Mouse (Mus musculus): ENCODE results near the gene Evl. TPM values are rescaled to one million over a fixed set of nuclear protein-coding genes. Genes with fewer than 3 reads are reported as not detected.

Evl gene
- polyA plus RNA-seq, 1 experiment from 2014 or later = 29.7 TPM

DNA sequence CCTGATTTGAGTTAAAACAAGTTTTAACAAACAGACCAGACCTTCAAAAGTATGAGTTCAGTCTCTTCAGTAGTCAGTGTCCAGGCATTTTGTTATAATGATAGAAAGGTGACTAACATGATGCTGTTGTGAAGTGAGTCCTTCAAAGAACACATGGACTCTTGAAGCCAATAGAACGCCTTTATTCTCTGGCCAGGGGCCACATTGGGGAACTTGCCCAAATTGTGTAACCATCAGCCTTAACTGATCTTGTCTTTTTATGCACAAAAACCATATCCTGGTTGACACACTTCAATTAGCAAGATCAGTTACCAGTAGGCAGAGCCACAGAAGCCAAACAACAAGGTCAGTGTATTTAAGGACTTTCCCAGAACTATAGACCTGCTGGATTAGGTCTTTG is 75.0 kb downstream of the Evl start:
- WGBS = 65% methylated on average over 1 of the region's 1 CpGs
- H3K4me1 ChIP-seq (replicated peaks; ENCODE audit: control insufficient read depth, insufficient read depth, low read length) = peaks cover 44% of the 10 kb centered on the region

DNA sequence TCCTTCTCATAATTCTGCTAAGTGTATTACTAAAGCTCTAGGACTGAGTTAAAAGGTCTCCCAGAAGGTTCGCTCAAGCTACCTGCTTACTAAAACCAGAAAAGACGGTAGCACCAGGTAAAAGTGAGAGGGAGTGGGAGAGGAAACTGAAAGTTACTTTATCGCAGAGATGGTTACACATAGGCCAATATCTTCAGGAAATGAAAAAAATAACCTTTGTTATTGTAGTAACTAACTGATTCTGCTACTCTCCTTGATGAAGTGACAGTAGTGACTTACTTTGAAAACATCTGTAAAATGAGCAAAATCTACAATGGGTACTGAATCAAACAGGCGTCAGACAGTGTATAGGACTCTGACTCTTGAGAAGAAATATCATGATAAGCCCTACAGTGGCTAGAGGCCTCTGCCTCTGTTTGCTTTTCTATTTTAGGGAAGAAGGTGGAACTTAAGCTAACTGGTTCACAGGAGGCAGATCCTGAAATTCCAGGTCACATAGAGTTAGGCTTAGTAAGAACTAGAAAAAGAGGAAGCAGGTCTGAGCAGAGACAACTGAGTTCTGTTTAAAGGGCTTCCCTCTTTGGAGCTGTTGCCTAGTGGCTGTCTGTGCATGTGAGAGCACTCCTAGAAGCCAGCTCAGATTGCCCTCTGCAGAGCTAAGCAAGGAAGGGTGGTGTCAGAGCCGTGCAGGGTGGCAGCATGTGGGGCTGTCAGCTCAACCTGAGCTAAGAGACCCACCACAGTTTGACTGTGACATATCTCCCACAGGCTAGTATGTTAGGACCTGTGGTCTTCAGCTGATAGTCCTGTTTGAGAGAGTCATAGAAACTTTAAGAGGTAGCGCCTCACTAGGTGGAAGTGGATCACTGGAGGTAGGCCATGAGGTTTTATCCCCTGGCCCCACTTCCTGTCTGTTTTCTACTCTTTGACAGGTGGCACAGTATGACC is 76.5 kb downstream of the Evl start:
- H3K4me2 ChIP-seq = no peak overlapping the region
- H3K4me1 ChIP-seq (replicated peaks; ENCODE audit: control insufficient read depth, insufficient read depth, low read length) = peaks cover 49% of the 10 kb centered on the region
- peak; percentile 55; the same call in 1 of the 2 replicates for ATAC-seq (replicated peaks; ENCODE audit: low FRiP score)
- 67% methylated on average over 6 of the region's 6 CpGs for WGBS
- no peak overlapping the region for H3K4me3 ChIP-seq (ENCODE audit: low read depth, low read length)
- H3K27ac ChIP-seq (ENCODE audit: low read depth, low read length) = 0 out of 2 replicates have a peak overlapping the region, but pooled peaks have one; percentile 22
- no peaks in the 10 kb centered on the region for H3K9me3 ChIP-seq (ENCODE audit: control insufficient read depth, low read length)
- no peak for DNase-seq (ENCODE audit: low spot score)
- no peaks in the 10 kb centered on the region for H3K36me3 ChIP-seq (ENCODE audit: control insufficient read depth, insufficient read depth, low read length)
- no peak overlapping the region for H3K9ac ChIP-seq (ENCODE audit: low read depth, low read length)
- no peaks in the 10 kb centered on the region for H3K27me3 ChIP-seq (replicated peaks; ENCODE audit: control insufficient read depth, insufficient read depth, low read length)

More for the DNA sequence above, 75.0 kb downstream of the Evl start:
- no peak overlapping the region for H3K9ac ChIP-seq (ENCODE audit: low read depth, low read length)
- ATAC-seq (replicated peaks; ENCODE audit: low FRiP score) = no peak
- no peak overlapping the region for H3K27ac ChIP-seq (ENCODE audit: low read depth, low read length)
- no peaks in the 10 kb centered on the region for H3K27me3 ChIP-seq (replicated peaks; ENCODE audit: control insufficient read depth, insufficient read depth, low read length)
- no peaks in the 10 kb centered on the region for H3K9me3 ChIP-seq (ENCODE audit: control insufficient read depth, low read length)
- H3K4me3 ChIP-seq (ENCODE audit: low read depth, low read length) = no peak overlapping the region
- no peaks in the 10 kb centered on the region for H3K36me3 ChIP-seq (ENCODE audit: control insufficient read depth, insufficient read depth, low read length)
- no peak for DNase-seq (ENCODE audit: low spot score)
- no peak overlapping the region for H3K4me2 ChIP-seq

- Histone ChIP-seq H3K36me3 (ENCODE audit: control insufficient read depth, insufficient read depth, low read length) (no peaks in the 10 kb centered on the region), H3K4me1 (replicated peaks; ENCODE audit: control insufficient read depth, insufficient read depth, low read length) (peaks cover 49% of the 10 kb centered on the region), H3K4me2 (no peak overlapping the region), H3K27me3 (replicated peaks; ENCODE audit: control insufficient read depth, insufficient read depth, low read length) (no peaks in the 10 kb centered on the region), H3K9ac (ENCODE audit: low read depth, low read length) (no peak overlapping the region), H3K27ac (ENCODE audit: low read depth, low read length) (no peak overlapping the region), H3K9me3 (ENCODE audit: control insufficient read depth, low read length) (no peaks in the 10 kb centered on the region), H3K4me3 (ENCODE audit: low read depth, low read length) (no peak overlapping the region)
- ATAC-seq (replicated peaks; ENCODE audit: low FRiP score) = peak; percentile 66
- DNase-seq (ENCODE audit: low spot score) = no peak
Measured at GRCm38 (mm10) chr12:108632501-108632900, 78.0 kb downstream of the Evl start.

DNA sequence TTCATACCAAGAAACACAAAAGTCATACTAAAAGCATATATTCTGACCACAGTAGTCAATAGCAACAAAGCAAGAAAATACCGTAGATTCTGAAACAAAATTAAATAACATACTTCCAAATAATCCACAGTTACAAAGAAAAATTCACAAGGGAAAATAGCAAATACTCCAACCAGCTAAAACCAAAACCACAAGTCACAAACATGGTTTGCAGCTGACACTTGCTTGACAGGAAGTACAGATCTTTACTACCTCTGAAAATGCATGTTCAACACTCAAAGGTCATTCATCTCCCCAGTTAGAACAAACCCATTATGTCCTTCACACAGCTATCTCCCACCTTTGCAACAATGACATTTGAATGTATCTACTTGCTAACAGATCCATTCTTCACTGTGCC is 79.5 kb downstream of the Evl start:
- no peaks in the 10 kb centered on the region for H3K27me3 ChIP-seq (replicated peaks; ENCODE audit: control insufficient read depth, insufficient read depth, low read length)
- no peak overlapping the region for H3K4me2 ChIP-seq
- no peak overlapping the region for H3K9ac ChIP-seq (ENCODE audit: low read depth, low read length)
- ATAC-seq (replicated peaks; ENCODE audit: low FRiP score) (no peak), DNase-seq (ENCODE audit: low spot score) (no peak)
- no peak overlapping the region for H3K27ac ChIP-seq (ENCODE audit: low read depth, low read length)
- H3K9me3 ChIP-seq (ENCODE audit: control insufficient read depth, low read length) = no peaks in the 10 kb centered on the region
- no peaks in the 10 kb centered on the region for H3K36me3 ChIP-seq (ENCODE audit: control insufficient read depth, insufficient read depth, low read length)
- peaks cover 44% of the 10 kb centered on the region for H3K4me1 ChIP-seq (replicated peaks; ENCODE audit: control insufficient read depth, insufficient read depth, low read length)
- no peak overlapping the region for H3K4me3 ChIP-seq (ENCODE audit: low read depth, low read length)
- WGBS = 91% methylated on average over 1 of the region's 1 CpGs

GRCm38 (mm10) chr12:108635501-108635900 is 81.0 kb downstream of the Evl start:
- WGBS = 55% methylated on average over 4 of the region's 4 CpGs
- H3K4me1 ChIP-seq (replicated peaks; ENCODE audit: control insufficient read depth, insufficient read depth, low read length) = peaks cover 39% of the 10 kb centered on the region
- no peaks in the 10 kb centered on the region for H3K9me3 ChIP-seq (ENCODE audit: control insufficient read depth, low read length)
- H3K36me3 ChIP-seq (ENCODE audit: control insufficient read depth, insufficient read depth, low read length) = no peaks in the 10 kb centered on the region
- no peak for DNase-seq (ENCODE audit: low spot score)
- no peak overlapping the region for H3K27ac ChIP-seq (ENCODE audit: low read depth, low read length)
- no peak overlapping the region for H3K4me2 ChIP-seq
- H3K4me3 ChIP-seq (ENCODE audit: low read depth, low read length) = no peak overlapping the region
- no peaks in the 10 kb centered on the region for H3K27me3 ChIP-seq (replicated peaks; ENCODE audit: control insufficient read depth, insufficient read depth, low read length)
- ATAC-seq (replicated peaks; ENCODE audit: low FRiP score) = no peak
- H3K9ac ChIP-seq (ENCODE audit: low read depth, low read length) = no peak overlapping the region

GRCm38 (mm10) chr12:108637440-108637839 is 82.9 kb downstream of the Evl start:
- no peak overlapping the region for H3K4me2 ChIP-seq
- H3K27ac ChIP-seq (ENCODE audit: low read depth, low read length) = no peak overlapping the region
- H3K4me1 ChIP-seq (replicated peaks; ENCODE audit: control insufficient read depth, insufficient read depth, low read length) = peaks cover 21% of the 10 kb centered on the region

DNA sequence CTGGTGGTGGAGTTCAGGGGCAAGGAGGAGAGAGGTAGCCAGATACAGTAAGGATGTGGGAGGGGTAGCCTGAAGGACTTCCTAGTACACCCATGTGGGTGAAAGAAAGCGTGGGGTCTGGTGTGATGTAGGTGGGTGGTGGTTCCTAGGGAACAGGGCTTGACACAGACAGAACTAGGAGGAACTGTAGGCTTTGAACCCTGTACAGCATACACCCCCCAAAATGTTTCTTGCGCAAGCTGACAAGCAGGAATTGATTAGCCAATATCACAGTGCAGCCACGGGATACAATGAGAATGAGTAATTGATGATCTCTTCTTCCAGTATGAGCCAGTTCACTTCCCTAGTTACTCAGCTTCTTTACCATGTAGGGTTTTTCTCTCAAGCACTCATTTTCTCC is 84.6 kb downstream of the Evl start:
- Histone ChIP-seq H3K9ac (ENCODE audit: low read depth, low read length) (no peak overlapping the region), H3K27ac (ENCODE audit: low read depth, low read length) (no peak overlapping the region), H3K27me3 (replicated peaks; ENCODE audit: control insufficient read depth, insufficient read depth, low read length) (no peaks in the 10 kb centered on the region), H3K4me3 (ENCODE audit: low read depth, low read length) (no peak overlapping the region), H3K9me3 (ENCODE audit: control insufficient read depth, low read length) (no peaks in the 10 kb centered on the region), H3K36me3 (ENCODE audit: control insufficient read depth, insufficient read depth, low read length) (no peaks in the 10 kb centered on the region), H3K4me1 (replicated peaks; ENCODE audit: control insufficient read depth, insufficient read depth, low read length) (peaks cover 12% of the 10 kb centered on the region), H3K4me2 (no peak overlapping the region)
- no peak for DNase-seq (ENCODE audit: low spot score)
- ATAC-seq (replicated peaks; ENCODE audit: low FRiP score) = no peak
- 69% methylated on average over 3 of the region's 3 CpGs for WGBS

More at GRCm38 (mm10) chr12:108637440-108637839, 82.9 kb downstream of the Evl start:
- DNase-seq (ENCODE audit: low spot score) = no peak
- Histone ChIP-seq H3K4me3 (ENCODE audit: low read depth, low read length) (no peak overlapping the region), H3K36me3 (ENCODE audit: control insufficient read depth, insufficient read depth, low read length) (no peaks in the 10 kb centered on the region), H3K27me3 (replicated peaks; ENCODE audit: control insufficient read depth, insufficient read depth, low read length) (no peaks in the 10 kb centered on the region), H3K9me3 (ENCODE audit: control insufficient read depth, low read length) (no peaks in the 10 kb centered on the region), H3K9ac (ENCODE audit: low read depth, low read length) (no peak overlapping the region)
- 61% methylated on average over 5 of the region's 5 CpGs for WGBS
- no peak for ATAC-seq (replicated peaks; ENCODE audit: low FRiP score)

- H3K4me2 ChIP-seq = no peak overlapping the region
- DNase-seq (ENCODE audit: low spot score) = no peak
- no peak for ATAC-seq (replicated peaks; ENCODE audit: low FRiP score)
- no peak overlapping the region for H3K27ac ChIP-seq (ENCODE audit: low read depth, low read length)
- H3K9ac ChIP-seq (ENCODE audit: low read depth, low read length) = no peak overlapping the region
- no peaks in the 10 kb centered on the region for H3K36me3 ChIP-seq (ENCODE audit: control insufficient read depth, insufficient read depth, low read length)
- no peak overlapping the region for H3K4me3 ChIP-seq (ENCODE audit: low read depth, low read length)
- whole genome bisulfite sequencing = 81% methylated on average over 3 of the region's 3 CpGs
- H3K9me3 ChIP-seq (ENCODE audit: control insufficient read depth, low read length) = no peaks in the 10 kb centered on the region
- peaks cover 7% of the 10 kb centered on the region for H3K4me1 ChIP-seq (replicated peaks; ENCODE audit: control insufficient read depth, insufficient read depth, low read length)
- H3K27me3 ChIP-seq (replicated peaks; ENCODE audit: control insufficient read depth, insufficient read depth, low read length) = no peaks in the 10 kb centered on the region
Measured at GRCm38 (mm10) chr12:108642019-108642418, 87.5 kb downstream of the Evl start.

- Histone ChIP-seq H3K27ac (ENCODE audit: low read depth, low read length) (no peak overlapping the region), H3K36me3 (ENCODE audit: control insufficient read depth, insufficient read depth, low read length) (peaks cover 2% of the 10 kb centered on the region; the same call in 1 of the 2 replicates), H3K4me3 (ENCODE audit: low read depth, low read length) (no peak overlapping the region), H3K4me1 (replicated peaks; ENCODE audit: control insufficient read depth, insufficient read depth, low read length) (no peaks in the 10 kb centered on the region), H3K27me3 (replicated peaks; ENCODE audit: control insufficient read depth, insufficient read depth, low read length) (no peaks in the 10 kb centered on the region), H3K4me2 (no peak overlapping the region), H3K9me3 (ENCODE audit: control insufficient read depth, low read length) (no peaks in the 10 kb centered on the region), H3K9ac (ENCODE audit: low read depth, low read length) (no peak overlapping the region)
- ATAC-seq (replicated peaks; ENCODE audit: low FRiP score) (no peak), DNase-seq (ENCODE audit: low spot score) (no peak)
- WGBS = 79% methylated on average over 1 of the region's 1 CpGs
Measured at GRCm38 (mm10) chr12:108646234-108646633, 91.7 kb downstream of the Evl start.
